Mouse (Mus musculus): ENCODE measurements around the gene Pde4d. TPM values are rescaled to one million over a fixed set of nuclear protein-coding genes. Genes with fewer than 3 reads are reported as not detected.

Gene Pde4d
- polyA plus RNA-seq, 1 experiment from 2014 or later = 27.9 TPM

DNA sequence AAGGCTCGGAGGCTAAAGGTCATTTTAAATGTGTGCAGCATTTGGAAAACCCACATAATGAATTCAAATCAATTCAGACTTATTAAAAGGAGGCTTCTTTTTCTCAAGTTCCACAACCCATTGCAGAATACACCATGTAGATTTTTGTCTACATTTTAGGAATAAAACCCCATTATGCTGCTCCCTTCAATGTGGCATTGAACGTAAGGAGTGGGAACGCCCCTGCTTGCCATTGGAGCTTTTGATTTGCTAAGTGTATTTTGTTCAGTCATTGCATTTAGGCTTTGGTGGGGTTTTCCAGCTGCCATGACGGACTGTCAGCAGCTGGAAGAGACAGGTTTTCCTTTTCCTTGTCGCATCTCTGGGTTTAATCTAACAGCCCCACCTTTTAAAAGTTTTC lies 1256.8 kb downstream of the Pde4d start:
- no peak overlapping the region for H3K27ac ChIP-seq (ENCODE audit: low read length)
- H3K4me1 ChIP-seq (ENCODE audit: control insufficient read depth, insufficient read depth, low read length) = peaks cover 20% of the 10 kb centered on the region
- H3K9me3 ChIP-seq (replicated peaks; ENCODE audit: control insufficient read depth, low read length) = no peaks in the 10 kb centered on the region
- no peaks in the 10 kb centered on the region for H3K27me3 ChIP-seq (ENCODE audit: control insufficient read depth, insufficient read depth, low read length)
- no peaks in the 10 kb centered on the region for H3K36me3 ChIP-seq (ENCODE audit: control insufficient read depth, insufficient read depth)
- H3K4me2 ChIP-seq (ENCODE audit: low read depth, low read length) = no peak overlapping the region
- H3K4me3 ChIP-seq (ENCODE audit: low read length) = no peak overlapping the region
- H3K9ac ChIP-seq (ENCODE audit: low read length) = no peak overlapping the region
- WGBS = 90% methylated on average over 5 of the region's 5 CpGs
- ATAC-seq (replicated peaks; ENCODE audit: extremely low read depth, insufficient read depth, low FRiP score) = no peak

DNA sequence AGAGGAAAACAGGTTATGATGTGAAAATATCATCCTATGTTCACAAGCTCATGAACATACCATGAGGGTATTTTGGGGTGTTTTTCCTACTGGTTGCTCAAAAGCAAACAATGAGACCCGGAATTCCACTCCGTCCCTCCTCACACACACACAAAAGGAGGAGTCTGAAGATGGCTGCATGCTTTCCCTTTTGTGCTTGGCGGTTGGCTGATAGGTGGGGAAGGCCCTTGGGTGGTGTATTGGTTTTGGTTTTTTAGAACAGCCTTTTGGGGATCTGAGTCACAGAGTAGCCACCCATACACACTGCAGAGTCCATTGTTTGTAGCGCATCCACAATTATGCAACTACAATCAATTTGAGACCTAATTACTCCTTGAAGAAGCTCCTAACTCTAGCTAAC lies 1257.4 kb downstream of the Pde4d start:
- Histone ChIP-seq H3K27me3 (ENCODE audit: control insufficient read depth, insufficient read depth, low read length) (no peaks in the 10 kb centered on the region), H3K4me3 (ENCODE audit: low read length) (no peak overlapping the region), H3K27ac (ENCODE audit: low read length) (no peak overlapping the region), H3K9me3 (replicated peaks; ENCODE audit: control insufficient read depth, low read length) (no peaks in the 10 kb centered on the region), H3K4me1 (ENCODE audit: control insufficient read depth, insufficient read depth, low read length) (peaks cover 20% of the 10 kb centered on the region), H3K36me3 (ENCODE audit: control insufficient read depth, insufficient read depth) (no peaks in the 10 kb centered on the region), H3K4me2 (ENCODE audit: low read depth, low read length) (no peak overlapping the region), H3K9ac (ENCODE audit: low read length) (no peak overlapping the region)
- 92% methylated on average over 4 of the region's 4 CpGs for WGBS
- no peak for ATAC-seq (replicated peaks; ENCODE audit: extremely low read depth, insufficient read depth, low FRiP score)

GRCm38 (mm10) chr13:109708326-109708725 lies 1258.6 kb downstream of the Pde4d start:
- ATAC-seq (replicated peaks; ENCODE audit: extremely low read depth, insufficient read depth, low FRiP score) = no peak
- Histone ChIP-seq H3K36me3 (ENCODE audit: control insufficient read depth, insufficient read depth) (no peaks in the 10 kb centered on the region), H3K4me3 (ENCODE audit: low read length) (no peak overlapping the region), H3K4me2 (ENCODE audit: low read depth, low read length) (no peak overlapping the region), H3K4me1 (ENCODE audit: control insufficient read depth, insufficient read depth, low read length) (peaks cover 19% of the 10 kb centered on the region), H3K27ac (ENCODE audit: low read length) (no peak overlapping the region), H3K9ac (ENCODE audit: low read length) (no peak overlapping the region), H3K27me3 (ENCODE audit: control insufficient read depth, insufficient read depth, low read length) (no peaks in the 10 kb centered on the region), H3K9me3 (replicated peaks; ENCODE audit: control insufficient read depth, low read length) (no peaks in the 10 kb centered on the region)
- 35% methylated on average over 2 of the region's 2 CpGs for WGBS

GRCm38 (mm10) chr13:109714581-109714980 lies 1264.8 kb downstream of the Pde4d start:
- no peak for ATAC-seq (replicated peaks; ENCODE audit: extremely low read depth, insufficient read depth, low FRiP score)
- no peak overlapping the region for H3K27ac ChIP-seq (ENCODE audit: low read length)
- H3K9me3 ChIP-seq (replicated peaks; ENCODE audit: control insufficient read depth, low read length) = no peaks in the 10 kb centered on the region
- no peak overlapping the region for H3K9ac ChIP-seq (ENCODE audit: low read length)
- H3K4me1 ChIP-seq (ENCODE audit: control insufficient read depth, insufficient read depth, low read length) = 0 out of 2 replicates have a peak, but pooled peaks cover 9% of the 10 kb centered on the region
- WGBS = 93% methylated on average over 2 of the region's 2 CpGs
- no peaks in the 10 kb centered on the region for H3K36me3 ChIP-seq (ENCODE audit: control insufficient read depth, insufficient read depth)
- no peak overlapping the region for H3K4me3 ChIP-seq (ENCODE audit: low read length)
- no peaks in the 10 kb centered on the region for H3K27me3 ChIP-seq (ENCODE audit: control insufficient read depth, insufficient read depth, low read length)
- no peak overlapping the region for H3K4me2 ChIP-seq (ENCODE audit: low read depth, low read length)

DNA sequence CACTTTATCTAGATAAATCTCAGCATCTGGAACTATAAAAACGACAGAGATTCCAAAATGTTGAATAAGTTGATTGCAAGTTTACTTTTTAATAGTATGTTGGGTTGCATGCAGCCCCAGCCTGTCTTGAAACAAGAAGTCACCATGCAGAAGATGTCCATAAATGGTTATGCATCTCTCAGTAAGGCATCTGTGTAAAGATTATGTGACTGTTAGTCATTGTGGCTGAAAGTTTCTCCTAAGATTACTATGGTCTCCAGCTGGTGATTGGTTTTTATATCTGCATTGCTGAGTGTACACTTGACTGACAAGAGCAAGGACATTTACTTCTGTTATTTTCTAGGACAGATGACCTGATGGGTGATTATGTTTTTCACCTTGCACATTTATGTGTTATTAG lies 1265.6 kb downstream of the Pde4d start:
- Histone ChIP-seq H3K27ac (ENCODE audit: low read length) (no peak overlapping the region), H3K27me3 (ENCODE audit: control insufficient read depth, insufficient read depth, low read length) (no peaks in the 10 kb centered on the region), H3K36me3 (ENCODE audit: control insufficient read depth, insufficient read depth) (no peaks in the 10 kb centered on the region), H3K4me2 (ENCODE audit: low read depth, low read length) (no peak overlapping the region), H3K9me3 (replicated peaks; ENCODE audit: control insufficient read depth, low read length) (no peaks in the 10 kb centered on the region), H3K4me1 (ENCODE audit: control insufficient read depth, insufficient read depth, low read length) (0 out of 2 replicates have a peak, but pooled peaks cover 9% of the 10 kb centered on the region), H3K4me3 (ENCODE audit: low read length) (no peak overlapping the region), H3K9ac (ENCODE audit: low read length) (no peak overlapping the region)
- 64% methylated on average over 1 of the region's 1 CpGs for WGBS
- no peak for ATAC-seq (replicated peaks; ENCODE audit: extremely low read depth, insufficient read depth, low FRiP score)

- H3K9me3 ChIP-seq (replicated peaks; ENCODE audit: control insufficient read depth, low read length) = no peaks in the 10 kb centered on the region
- no peak overlapping the region for H3K4me2 ChIP-seq (ENCODE audit: low read depth, low read length)
- ATAC-seq (replicated peaks; ENCODE audit: extremely low read depth, insufficient read depth, low FRiP score) = no peak
- H3K27ac ChIP-seq (ENCODE audit: low read length) = no peak overlapping the region
- H3K4me3 ChIP-seq (ENCODE audit: low read length) = no peak overlapping the region
- WGBS = 80% methylated on average over 2 of the region's 2 CpGs
- no peak overlapping the region for H3K9ac ChIP-seq (ENCODE audit: low read length)
- H3K27me3 ChIP-seq (ENCODE audit: control insufficient read depth, insufficient read depth, low read length) = no peaks in the 10 kb centered on the region
- no peaks in the 10 kb centered on the region for H3K36me3 ChIP-seq (ENCODE audit: control insufficient read depth, insufficient read depth)
- H3K4me1 ChIP-seq (ENCODE audit: control insufficient read depth, insufficient read depth, low read length) = peaks cover 24% of the 10 kb centered on the region
Observed at GRCm38 (mm10) chr13:109720127-109720713, 1270.5 kb downstream of the Pde4d start.

- ATAC-seq (replicated peaks; ENCODE audit: extremely low read depth, insufficient read depth, low FRiP score) = no peak
- no peak overlapping the region for H3K9ac ChIP-seq (ENCODE audit: low read length)
- H3K4me2 ChIP-seq (ENCODE audit: low read depth, low read length) = no peak overlapping the region
- peaks cover 17% of the 10 kb centered on the region for H3K4me1 ChIP-seq (ENCODE audit: control insufficient read depth, insufficient read depth, low read length)
- no peaks in the 10 kb centered on the region for H3K9me3 ChIP-seq (replicated peaks; ENCODE audit: control insufficient read depth, low read length)
- H3K27ac ChIP-seq (ENCODE audit: low read length) = no peak overlapping the region
- no peaks in the 10 kb centered on the region for H3K36me3 ChIP-seq (ENCODE audit: control insufficient read depth, insufficient read depth)
- 78% methylated on average over 6 of the region's 6 CpGs for WGBS
- H3K4me3 ChIP-seq (ENCODE audit: low read length) = no peak overlapping the region
- H3K27me3 ChIP-seq (ENCODE audit: control insufficient read depth, insufficient read depth, low read length) = no peaks in the 10 kb centered on the region
Observed at GRCm38 (mm10) chr13:109722237-109723119, 1272.7 kb downstream of the Pde4d start.

DNA sequence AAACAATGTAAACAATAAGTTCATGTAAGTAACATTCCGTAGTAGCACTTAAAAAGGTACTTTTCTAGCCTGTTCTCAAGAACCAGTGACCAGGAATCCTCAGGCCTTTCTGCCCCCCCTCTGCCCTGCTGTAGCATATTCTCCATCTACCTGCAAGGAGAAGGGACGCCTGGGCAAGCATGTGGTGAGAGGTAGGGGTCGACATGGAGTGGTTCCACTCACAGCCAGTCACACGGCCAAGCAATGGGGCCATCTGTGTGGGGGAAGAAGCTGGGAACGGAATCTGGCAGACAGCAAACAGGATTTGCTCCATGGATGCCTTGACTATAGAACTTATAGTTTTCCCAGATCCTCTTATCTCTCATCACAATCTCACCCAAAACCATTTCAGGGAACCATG lies 1277.6 kb downstream of the Pde4d start:
- Histone ChIP-seq H3K4me3 (ENCODE audit: low read length) (no peak overlapping the region), H3K9me3 (replicated peaks; ENCODE audit: control insufficient read depth, low read length) (no peaks in the 10 kb centered on the region), H3K36me3 (ENCODE audit: control insufficient read depth, insufficient read depth) (no peaks in the 10 kb centered on the region), H3K27ac (ENCODE audit: low read length) (no peak overlapping the region), H3K4me1 (ENCODE audit: control insufficient read depth, insufficient read depth, low read length) (peaks cover 5% of the 10 kb centered on the region), H3K27me3 (ENCODE audit: control insufficient read depth, insufficient read depth, low read length) (no peaks in the 10 kb centered on the region), H3K9ac (ENCODE audit: low read length) (no peak overlapping the region), H3K4me2 (ENCODE audit: low read depth, low read length) (no peak overlapping the region)
- ATAC-seq (replicated peaks; ENCODE audit: extremely low read depth, insufficient read depth, low FRiP score) = no peak
- WGBS = 72% methylated on average over 5 of the region's 5 CpGs

- Histone ChIP-seq H3K36me3 (ENCODE audit: control insufficient read depth, insufficient read depth) (no peaks in the 10 kb centered on the region), H3K9ac (ENCODE audit: low read length) (no peak overlapping the region), H3K27ac (ENCODE audit: low read length) (no peak overlapping the region), H3K4me3 (ENCODE audit: low read length) (no peak overlapping the region), H3K27me3 (ENCODE audit: control insufficient read depth, insufficient read depth, low read length) (no peaks in the 10 kb centered on the region), H3K4me1 (ENCODE audit: control insufficient read depth, insufficient read depth, low read length) (no peaks in the 10 kb centered on the region), H3K4me2 (ENCODE audit: low read depth, low read length) (no peak overlapping the region), H3K9me3 (replicated peaks; ENCODE audit: control insufficient read depth, low read length) (no peaks in the 10 kb centered on the region)
- no peak for ATAC-seq (replicated peaks; ENCODE audit: extremely low read depth, insufficient read depth, low FRiP score)
- 86% methylated on average over 4 of the region's 4 CpGs for WGBS
Observed at GRCm38 (mm10) chr13:109729612-109730011, 1279.9 kb downstream of the Pde4d start.
